Mouse (Mus musculus) megakaryocyte, adult 5-6 weeks (primary cell): ENCODE results near the gene Teddm3. TPM values are rescaled to one million over a fixed set of nuclear protein-coding genes. Genes with fewer than 3 reads are reported as not detected.
A peak's percentile ranks its signal among the peaks of the same experiment; 100 is the strongest.
"Not testable (repeated sequence)": the region's sequence is repeated elsewhere in the genome, so short reads cannot be mapped to it uniquely, and the experiment has no call there.

Source experiments
- ATAC-seq: 2 replicates; pipeline ENCODE4 v1.8.0; 2016; ENCODE audit warnings: mild to moderate bottlenecking, inconsistent platforms; ENCODE audit not compliant: poor library complexity, severe bottlenecking
- total RNA-seq, 2 experiments: library from RNA; stranded (forward) in 1 of 2; stranded (reverse) in 1 of 2; fragments of 153-499, 151-499 nt in 1 of 2; fragments of 221-1000, 200-1000 nt in 1 of 2; gene quantifications; 2 replicates each; pipeline versions ENCODE4 v1.2.3 to v1.2.4; 2015 to 2017

The Teddm3 gene
- total RNA-seq (2015): not detected in 2 replicates
- total RNA-seq (2017): not detected in 2 replicates

GRCm38 (mm10) chr16:21153900-21154299, at the start of gene Teddm3:
Teddm3 (minus strand) TSS chr16:21154000.
- not testable (repeated sequence) for ATAC-seq

DNA sequence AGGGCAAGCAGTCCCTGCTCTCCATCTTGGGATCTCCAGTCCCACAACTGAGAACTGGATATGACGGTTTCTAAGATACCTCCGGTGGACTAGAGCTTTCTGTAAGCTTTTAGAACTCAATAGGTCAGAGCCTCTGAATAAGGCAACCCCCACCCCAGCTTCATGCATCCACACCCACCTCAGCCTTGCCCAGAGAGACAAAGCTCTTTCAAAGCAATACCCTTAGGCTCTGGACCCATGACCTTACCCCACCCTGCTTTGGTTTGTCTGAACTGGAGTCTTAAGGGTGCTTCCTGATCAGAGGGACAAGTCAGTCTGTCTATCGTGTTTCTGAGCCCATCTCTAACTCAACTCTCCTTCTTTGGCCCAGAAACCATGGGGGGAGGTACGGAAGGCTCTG, 48.9 kb upstream of the Teddm3 start:
- no peak for ATAC-seq

DNA sequence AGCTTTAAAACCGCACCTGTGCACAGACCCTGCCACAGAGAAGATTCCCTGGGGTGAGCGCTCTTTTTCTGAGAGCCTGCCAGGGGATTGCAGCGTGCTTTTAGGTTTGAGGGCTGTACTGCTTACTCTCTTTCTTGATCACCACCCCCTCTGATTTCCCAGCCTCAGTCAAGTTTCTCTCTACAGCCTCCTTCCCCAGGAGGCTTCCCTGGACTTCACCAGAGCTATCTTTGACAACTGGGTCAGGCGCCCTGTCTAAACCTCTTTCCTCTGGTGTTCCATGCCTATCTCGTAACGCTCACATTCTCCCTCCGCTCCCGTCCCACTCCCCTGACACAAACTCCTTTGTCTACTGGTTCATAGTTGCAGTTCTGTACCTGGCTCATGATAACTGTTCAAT, 45.6 kb upstream of the Teddm3 start:
- ATAC-seq: no peak

DNA sequence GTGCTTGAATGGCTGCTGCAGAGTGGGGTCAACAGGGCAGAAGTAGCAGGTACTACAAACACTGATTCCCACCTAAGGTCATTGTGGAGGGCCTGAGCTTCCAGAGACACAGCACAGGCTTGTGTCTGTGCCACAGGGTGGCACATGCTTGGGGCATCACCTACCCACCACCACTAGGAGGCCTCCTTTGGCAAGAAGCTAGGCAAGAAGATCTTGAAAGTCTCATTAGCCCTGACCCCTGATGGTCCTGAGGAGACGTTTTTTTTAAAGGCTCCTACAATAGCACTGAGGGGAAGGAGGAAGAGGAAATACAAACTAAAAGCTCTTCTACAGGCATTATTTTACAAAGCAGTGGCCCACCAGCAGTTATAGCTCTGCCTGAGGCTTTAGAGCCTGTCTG, 44.7 kb upstream of the Teddm3 start:
- ATAC-seq: 0 out of 2 replicates have a peak, but pooled peaks have one; percentile 45

DNA sequence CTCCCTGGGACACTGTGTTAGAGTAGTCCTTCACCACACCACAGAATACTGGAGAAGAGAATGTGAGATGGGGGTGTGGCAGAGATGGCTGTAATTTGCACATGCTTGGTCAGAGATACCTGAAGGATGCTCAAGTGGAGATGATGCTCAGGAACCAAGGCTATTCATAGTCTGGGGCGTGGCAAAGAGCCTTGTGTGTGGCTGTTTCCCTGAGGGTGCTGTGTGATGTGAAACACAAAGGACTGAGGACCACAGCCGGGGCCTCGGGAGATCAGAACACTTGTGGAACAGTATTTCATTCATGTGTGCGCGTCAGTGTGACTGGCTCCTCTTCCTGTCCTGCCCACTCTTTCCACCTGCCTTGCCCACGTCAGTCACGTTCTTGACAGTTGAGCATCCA, 44.2 kb upstream of the Teddm3 start:
- no peak for ATAC-seq

GRCm38 (mm10) chr16:21197542-21197941, 43.7 kb upstream of the Teddm3 start:
- no peak for ATAC-seq

DNA sequence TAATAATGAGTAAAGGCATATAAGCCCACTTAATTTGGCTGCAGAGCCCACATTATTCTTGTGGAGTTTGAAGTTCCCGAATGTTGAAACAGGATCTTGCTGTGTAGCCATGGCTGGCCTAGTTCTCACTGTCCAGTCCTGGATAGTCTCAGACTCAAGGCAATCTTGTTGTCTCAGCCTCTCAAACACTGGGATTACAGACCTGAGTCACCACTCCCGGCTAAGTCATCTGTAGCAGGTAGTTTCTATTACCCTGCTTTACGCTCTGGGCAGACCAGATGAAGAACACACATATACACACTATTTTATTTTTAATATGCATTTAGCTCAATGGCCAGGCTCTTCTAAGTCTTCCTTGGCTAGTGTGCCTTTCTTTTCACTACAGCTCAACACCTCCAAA, 42.8 kb upstream of the Teddm3 start:
- no peak for ATAC-seq

GRCm38 (mm10) chr16:21195260-21195866, 41.6 kb upstream of the Teddm3 start:
- no peak for ATAC-seq

GRCm38 (mm10) chr16:21194182-21194581, 40.4 kb upstream of the Teddm3 start:
- no peak for ATAC-seq

DNA sequence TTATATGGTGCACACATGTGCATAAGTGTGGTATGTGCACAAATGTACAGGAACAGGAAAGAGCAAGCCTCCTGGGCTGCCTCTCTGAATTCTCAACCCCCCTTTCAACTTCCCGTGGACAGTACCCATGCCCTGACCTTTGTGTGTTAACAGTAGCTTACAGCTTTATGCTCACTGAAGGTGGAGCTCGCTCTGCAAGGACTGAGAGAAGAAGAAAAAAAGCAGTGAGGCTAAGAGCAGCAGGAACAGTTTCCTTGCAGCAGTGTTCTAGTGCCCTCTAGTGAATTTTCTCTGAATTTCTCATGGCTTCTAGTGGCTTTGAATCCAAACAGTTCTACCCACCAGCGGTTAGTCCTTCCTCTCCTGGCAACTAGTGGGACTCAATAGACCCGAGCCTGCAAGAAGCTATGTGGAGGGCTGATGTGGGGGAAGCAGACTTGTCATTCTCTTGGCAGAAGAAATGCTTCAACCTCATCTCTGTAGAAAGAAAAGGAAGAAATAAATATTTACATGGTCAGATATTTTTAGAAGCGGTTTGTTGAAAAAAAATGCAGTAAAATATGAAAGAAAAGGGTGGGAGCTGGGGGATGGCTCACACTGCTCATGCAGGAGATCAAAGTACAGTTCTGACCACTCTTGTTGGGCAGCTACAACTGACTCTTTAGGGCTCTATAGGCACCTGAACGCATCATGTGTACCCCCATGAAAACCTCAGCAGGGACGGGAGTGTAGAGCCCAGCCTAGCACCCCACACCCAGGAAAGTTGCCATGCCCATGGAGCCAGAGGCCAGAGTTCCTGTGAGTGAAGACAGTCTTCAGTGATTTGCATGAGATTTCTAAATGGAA, 38.9 kb upstream of the Teddm3 start:
- ATAC-seq: peak; percentile 56; the same call in 1 of the 2 replicates

- ATAC-seq: no peak
These were observed 37.8 kb upstream of the Teddm3 start for GRCm38 (mm10) chr16:21191569-21191968.

- ATAC-seq: no peak
These were observed 34.5 kb upstream of the Teddm3 start for GRCm38 (mm10) chr16:21188345-21188744.

GRCm38 (mm10) chr16:21187568-21187967, 33.8 kb upstream of the Teddm3 start:
- no peak for ATAC-seq

- ATAC-seq: no peak
These were observed 30.9 kb upstream of the Teddm3 start for GRCm38 (mm10) chr16:21184697-21185096.

- ATAC-seq: no peak
These were observed 28.3 kb upstream of the Teddm3 start for GRCm38 (mm10) chr16:21182108-21182507.

- ATAC-seq: no peak
These were observed 21.4 kb upstream of the Teddm3 start for GRCm38 (mm10) chr16:21175236-21175635.

GRCm38 (mm10) chr16:21168730-21169129, 14.9 kb upstream of the Teddm3 start:
- no peak for ATAC-seq

DNA sequence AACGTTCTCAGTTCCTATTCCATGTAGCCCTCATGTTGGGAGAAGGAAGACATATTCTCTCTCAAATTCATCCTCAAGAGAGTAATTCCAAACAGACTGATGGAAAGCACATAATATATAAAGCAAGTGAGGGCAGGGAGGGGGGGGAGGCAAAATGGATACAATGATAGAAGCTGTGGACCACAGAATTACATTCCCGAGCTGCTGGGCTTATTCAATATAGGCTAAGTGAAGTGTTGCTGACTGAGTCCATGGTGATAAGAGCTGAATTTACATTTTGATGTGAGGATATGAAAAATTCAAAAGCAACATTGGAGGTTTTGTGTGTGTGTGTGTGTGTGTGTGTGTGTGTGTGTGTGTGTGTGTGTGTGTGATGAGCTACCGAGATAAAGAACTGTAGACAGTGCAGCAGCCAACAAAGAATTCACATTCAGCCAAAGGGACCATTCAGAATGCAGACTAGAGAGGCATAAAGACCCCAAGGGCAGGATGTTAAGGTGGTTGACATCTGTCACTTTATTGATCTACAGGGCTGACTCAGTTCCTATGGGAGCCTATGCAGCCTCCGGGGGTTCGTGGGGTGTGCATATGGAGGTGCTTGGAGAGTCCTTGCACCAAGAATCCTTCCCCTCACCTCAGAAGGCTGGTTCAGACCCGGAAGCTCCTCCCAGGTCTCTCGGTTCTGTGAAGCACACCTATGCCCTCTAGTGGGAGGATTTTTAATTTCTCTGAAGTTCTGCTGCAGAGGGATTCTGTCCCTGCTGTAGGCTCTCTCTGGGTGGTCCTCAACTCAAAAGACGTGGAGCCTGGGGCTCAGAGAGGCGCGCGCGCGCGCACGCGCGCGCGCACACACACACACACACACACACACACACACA, 11.8 kb upstream of the Teddm3 start:
- peak; percentile 97 for ATAC-seq

- peak; percentile 64 for ATAC-seq
These were observed 9.6 kb upstream of the Teddm3 start for GRCm38 (mm10) chr16:21163423-21163822.

DNA sequence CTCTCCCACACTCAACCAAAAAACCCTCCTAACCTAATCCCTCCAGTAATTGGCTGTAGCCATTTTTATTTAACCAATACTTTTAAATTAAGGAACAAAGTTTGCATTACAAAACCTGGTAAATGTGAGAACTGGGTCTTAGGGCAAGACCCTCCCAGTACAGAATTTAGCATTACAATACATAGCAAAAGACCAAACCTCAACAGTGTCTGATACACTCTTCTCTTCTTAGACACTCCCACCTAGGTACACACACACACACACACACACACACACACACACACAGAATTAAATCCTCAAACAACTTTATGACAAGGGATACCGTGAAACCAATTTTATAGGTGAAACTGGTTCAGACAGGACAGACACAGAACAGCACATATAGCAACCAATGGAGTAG, 5.4 kb upstream of the Teddm3 start:
- not testable (repeated sequence) for ATAC-seq

- peak; percentile 80 for ATAC-seq
These were observed 2.5 kb upstream of the Teddm3 start for GRCm38 (mm10) chr16:21156261-21156660.
